Mouse (Mus musculus) testis, adult 2 months (tissue): ENCODE data around the gene Mrps6.

Experiments used
- CTCF ChIP-seq: fragments of 200-500 bp; IDR thresholded peaks from 2 replicates; pipeline ENCODE4 v1.5.1; 2012; ENCODE audit warnings: low read depth, mild to moderate bottlenecking, inconsistent platforms, low read length, moderate library complexity; ENCODE audit not compliant: control insufficient read depth, insufficient read depth, insufficient replicate concordance
- POLR2A ChIP-seq: fragments of 200-500 bp; IDR thresholded peaks from 2 replicates; pipeline ENCODE4 v1.6.1; 2012; ENCODE audit warnings: low read depth, mild to moderate bottlenecking, inconsistent platforms, low read length, moderate library complexity; ENCODE audit not compliant: control insufficient read depth

DNA sequence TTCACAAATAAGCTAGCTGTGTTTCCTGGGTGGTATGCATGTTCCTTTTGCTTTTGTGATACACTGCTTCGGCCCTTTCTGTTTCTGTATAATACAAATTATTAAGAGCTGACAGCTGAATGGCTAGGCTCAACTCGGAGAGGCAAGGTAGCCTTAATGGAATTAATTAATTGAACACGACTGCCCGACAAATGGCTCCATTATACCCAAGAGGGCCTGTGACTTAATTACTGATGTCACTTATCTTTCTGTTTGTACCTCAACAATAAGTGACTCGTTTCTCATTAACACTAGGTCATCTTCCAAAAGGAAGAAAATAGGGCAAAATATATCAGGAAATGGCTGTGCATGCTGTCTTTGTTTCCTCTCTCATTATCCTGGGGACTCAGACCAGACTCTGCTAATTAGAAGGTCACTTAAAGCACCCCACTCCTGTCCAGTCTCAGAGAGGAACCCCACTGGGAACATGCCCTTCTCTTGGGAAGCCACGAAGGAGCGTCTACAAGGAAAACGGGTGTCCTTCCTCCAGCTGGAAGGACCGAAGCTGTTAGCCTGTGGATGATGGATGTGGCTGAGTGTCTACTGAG is 84.4 kb downstream of the Mrps6 start:
- TF ChIP-seq CTCF (no peak), POLR2A (no peak)
